Mouse (Mus musculus): Measurements from ENCODE around the gene Il17c. TPM values are rescaled to one million over a fixed set of nuclear protein-coding genes. Genes with fewer than 3 reads are reported as not detected.

The Il17c gene
- polyA plus RNA-seq, 1 experiment from 2014 or later: 0.29 TPM

- Histone ChIP-seq H3K4me1 (peaks cover 52% of the 10 kb centered on the region), H3K9me3 (no peaks in the 10 kb centered on the region), H3K27ac (replicated peaks) (0 out of 2 replicates have a peak overlapping the region, but pooled peaks have one; percentile 20), H3K4me3 (no peak overlapping the region), H3K36me3 (replicated peaks) (peaks cover 49% of the 10 kb centered on the region), H3K27me3 (replicated peaks; ENCODE audit: low read depth, poor library complexity, severe bottlenecking) (peaks cover 36% of the 10 kb centered on the region)
- 57% methylated on average over 7 of the region's 7 CpGs for WGBS
- DNase-seq (ENCODE audit: low spot score): no peak
These were observed 43.2 kb downstream of the Il17c start for GRCm38 (mm10) chr8:122464985-122465384.

- Histone ChIP-seq H3K36me3 (replicated peaks) (peaks cover 68% of the 10 kb centered on the region), H3K4me1 (peaks cover 24% of the 10 kb centered on the region), H3K27ac (replicated peaks) (no peak overlapping the region), H3K27me3 (replicated peaks; ENCODE audit: low read depth, poor library complexity, severe bottlenecking) (peaks cover 7% of the 10 kb centered on the region), H3K9me3 (no peaks in the 10 kb centered on the region), H3K4me3 (no peak overlapping the region)
- DNase-seq (ENCODE audit: low spot score): no peak
- WGBS: 87% methylated on average over 13 of the region's 13 CpGs
These were observed 46.0 kb downstream of the Il17c start for GRCm38 (mm10) chr8:122467816-122468215.

- no peak for DNase-seq (ENCODE audit: low spot score)
- Histone ChIP-seq H3K27me3 (replicated peaks; ENCODE audit: low read depth, poor library complexity, severe bottlenecking) (no peaks in the 10 kb centered on the region), H3K9me3 (no peaks in the 10 kb centered on the region), H3K4me3 (no peak overlapping the region), H3K27ac (replicated peaks) (no peak overlapping the region), H3K4me1 (peaks cover 13% of the 10 kb centered on the region), H3K36me3 (replicated peaks) (peaks cover 83% of the 10 kb centered on the region)
- WGBS: 82% methylated on average over 6 of the region's 6 CpGs
These were observed 47.6 kb downstream of the Il17c start for GRCm38 (mm10) chr8:122469407-122469806.

- Histone ChIP-seq H3K27ac (replicated peaks) (no peak overlapping the region), H3K4me1 (peaks cover 13% of the 10 kb centered on the region), H3K27me3 (replicated peaks; ENCODE audit: low read depth, poor library complexity, severe bottlenecking) (no peaks in the 10 kb centered on the region), H3K4me3 (no peak overlapping the region), H3K9me3 (no peaks in the 10 kb centered on the region), H3K36me3 (replicated peaks) (peaks cover 83% of the 10 kb centered on the region)
- no peak for DNase-seq (ENCODE audit: low spot score)
- 86% methylated on average over 10 of the region's 10 CpGs for WGBS
These were observed 48.1 kb downstream of the Il17c start for GRCm38 (mm10) chr8:122469965-122470364.

DNA sequence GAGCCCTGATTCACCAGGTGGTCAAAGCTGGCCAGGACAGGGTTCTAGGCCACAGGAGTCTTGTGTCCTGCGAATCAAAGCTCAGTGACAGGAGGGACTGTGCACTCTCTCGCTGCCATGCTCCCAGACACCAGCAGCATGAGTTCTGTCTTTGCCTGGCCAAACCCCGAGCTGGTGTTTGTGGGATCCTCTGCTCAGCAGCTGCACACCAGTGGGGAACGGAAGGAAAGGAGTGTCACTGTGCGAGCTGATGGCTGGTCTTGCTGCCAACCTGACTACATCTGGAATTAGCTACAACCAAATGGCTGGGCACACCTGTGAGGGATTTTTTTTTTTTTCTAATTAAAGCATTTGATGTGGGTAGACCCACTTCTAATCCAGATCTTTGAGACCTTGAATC, 48.9 kb downstream of the Il17c start:
- H3K4me3 ChIP-seq: no peak overlapping the region
- peaks cover 76% of the 10 kb centered on the region for H3K36me3 ChIP-seq (replicated peaks)
- H3K9me3 ChIP-seq: no peaks in the 10 kb centered on the region
- H3K4me1 ChIP-seq: peaks cover 16% of the 10 kb centered on the region
- DNase-seq (ENCODE audit: low spot score): no peak
- H3K27me3 ChIP-seq (replicated peaks; ENCODE audit: low read depth, poor library complexity, severe bottlenecking): no peaks in the 10 kb centered on the region
- H3K27ac ChIP-seq (replicated peaks): no peak overlapping the region
- WGBS: 83% methylated on average over 5 of the region's 5 CpGs

Small RNA genes lying within 50 kb of the gene (microRNA-seq; reads per million reads assigned to microRNA genes)
- not detected for gene Gm24366

Other genes starting within 250 kb of the Il17c start
- 1.5 and 2.0 TPM in 2 replicates for gene Zfpm1, start 139.9 kb upstream of the Il17c start, polyA plus RNA-seq (2016; fragmentation: Nextera tagmentation; extraction: Ambion mirVana)
- gene Trhr2, start 61.3 kb upstream of the Il17c start, polyA plus RNA-seq (2016; fragmentation: Nextera tagmentation; extraction: Ambion mirVana): not detected in 2 replicates
- 81.8 and 82.5 TPM in 2 replicates for gene Zc3h18, start 45.4 kb upstream of the Il17c start, polyA plus RNA-seq (2016; fragmentation: Nextera tagmentation; extraction: Ambion mirVana)
- 60.2 and 62.6 TPM in 2 replicates for gene Cyba, start 10.9 kb downstream of the Il17c start, polyA plus RNA-seq (2016; fragmentation: Nextera tagmentation; extraction: Ambion mirVana)
- gene Mvd, start 21.4 kb downstream of the Il17c start, polyA plus RNA-seq (2016; fragmentation: Nextera tagmentation; extraction: Ambion mirVana): 51.2 and 59.9 TPM in 2 replicates
- 0.57 and 0.67 TPM in 2 replicates for gene Snai3, start 38.7 kb downstream of the Il17c start, polyA plus RNA-seq (2016; fragmentation: Nextera tagmentation; extraction: Ambion mirVana)
- 32.1 and 33.6 TPM in 2 replicates for gene Rnf166, start 54.0 kb downstream of the Il17c start, polyA plus RNA-seq (2016; fragmentation: Nextera tagmentation; extraction: Ambion mirVana)
- 69.9 and 72.9 TPM in 2 replicates for gene Ctu2, start 54.1 kb downstream of the Il17c start, polyA plus RNA-seq (2016; fragmentation: Nextera tagmentation; extraction: Ambion mirVana)
- 8.5 and 9.0 TPM in 2 replicates for gene Piezo1, start 129.3 kb downstream of the Il17c start, polyA plus RNA-seq (2016; fragmentation: Nextera tagmentation; extraction: Ambion mirVana)
- 70.0 and 76.4 TPM in 2 replicates for gene Cdt1, start 146.0 kb downstream of the Il17c start, polyA plus RNA-seq (2016; fragmentation: Nextera tagmentation; extraction: Ambion mirVana)
- gene Aprt, start 154.9 kb downstream of the Il17c start, polyA plus RNA-seq (2016; fragmentation: Nextera tagmentation; extraction: Ambion mirVana): 296 and 300 TPM in 2 replicates
- 4.6 and 5.2 TPM in 2 replicates for gene Galns, start 189.4 kb downstream of the Il17c start, polyA plus RNA-seq (2016; fragmentation: Nextera tagmentation; extraction: Ambion mirVana)
- 49.6 and 54.9 TPM in 2 replicates for gene Trappc2l, start 189.6 kb downstream of the Il17c start, polyA plus RNA-seq (2016; fragmentation: Nextera tagmentation; extraction: Ambion mirVana)
- gene Pabpn1l, start 200.7 kb downstream of the Il17c start, polyA plus RNA-seq (2016; fragmentation: Nextera tagmentation; extraction: Ambion mirVana): 0.30 TPM in 1 of 2 replicates, not detected in the other